Mouse (Mus musculus) T-helper 2 cell (primary cell): ENCODE results near the gene Slit1.

ENCODE experiments used
- in situ Hi-C: fragments of 300-600 bp; cut with MboI, MseI; formaldehyde crosslinking; loops from one replicate; pipeline ENCODE4 v1.15.1; 2025; ENCODE audit warnings: high pct_unique_total_duplicates

Slit1 gene

DNA sequence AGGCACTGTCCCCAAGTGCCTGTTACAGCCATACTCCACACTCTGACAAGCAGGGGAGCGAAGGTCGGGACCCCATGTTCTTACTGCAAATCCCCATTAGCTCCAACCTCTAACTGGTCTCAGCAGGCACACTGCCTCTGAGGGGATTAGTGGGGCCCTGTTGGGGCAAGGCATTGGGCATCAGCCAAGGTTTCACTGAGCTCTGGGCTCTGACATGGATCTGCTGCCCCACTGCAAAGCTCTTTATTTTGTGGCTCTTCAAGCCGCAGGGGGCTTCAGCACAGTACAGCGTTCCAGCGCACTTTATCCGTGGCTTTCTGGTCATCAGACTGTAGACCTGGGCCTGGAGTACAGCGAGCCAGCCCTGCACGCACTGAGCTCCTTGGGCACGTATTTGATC lies 86.0 kb downstream of the Slit1 start:
- in situ Hi-C loops: loop anchor here (5.0 kb wide), 1 partner anchor 110 kb away; no protein-coding TSS in a partner anchor

DNA sequence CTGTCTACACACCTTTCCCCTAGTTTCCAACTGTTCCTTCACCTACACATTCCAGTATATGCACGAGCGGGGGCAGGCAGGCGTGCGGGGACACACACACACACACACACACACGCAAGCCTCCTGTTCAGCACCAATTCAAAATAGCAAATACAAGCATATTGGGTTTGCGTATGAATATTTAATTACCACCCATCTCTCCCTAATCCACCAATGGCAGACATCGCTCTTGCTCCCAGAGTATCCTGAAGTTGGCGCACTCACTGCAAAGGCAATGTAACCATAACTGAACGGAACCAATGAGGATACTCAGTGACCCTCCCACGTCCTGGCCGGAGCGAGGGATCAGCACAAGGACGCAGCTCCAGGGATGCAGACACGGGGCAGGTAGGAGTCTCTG lies 86.8 kb downstream of the Slit1 start:
- in situ Hi-C loops: loop anchor here (5.0 kb wide), 1 partner anchor 111 kb away; no protein-coding TSS in a partner anchor

DNA sequence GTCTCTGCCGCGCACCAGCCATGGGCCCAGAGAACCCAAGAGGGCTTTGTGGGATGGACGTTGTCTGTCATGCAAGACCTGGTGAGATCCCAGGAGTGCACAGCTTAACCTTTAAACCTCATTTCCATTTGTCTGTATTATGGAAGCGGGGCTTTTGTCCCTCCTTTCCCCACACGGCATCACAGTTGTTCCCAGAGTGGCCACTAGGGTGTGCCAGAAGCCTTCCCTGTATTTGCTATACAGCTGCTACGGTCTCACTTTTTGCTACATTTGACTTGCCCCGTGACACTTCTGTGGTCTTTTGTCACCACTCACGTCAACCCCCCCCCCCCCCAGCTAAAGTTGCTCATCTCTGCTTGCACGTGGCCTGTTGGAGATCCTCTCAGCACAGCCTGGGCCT lies 87.5 kb downstream of the Slit1 start:
- in situ Hi-C loops: loop anchor here (5.0 kb wide), 1 partner anchor 111 kb away; no protein-coding TSS in a partner anchor

GRCm38 (mm10) chr19:41655089-41655783 lies 88.2 kb downstream of the Slit1 start:
- in situ Hi-C loops: loop anchor here (5.0 kb wide), 1 partner anchor 112 kb away; no protein-coding TSS in a partner anchor

DNA sequence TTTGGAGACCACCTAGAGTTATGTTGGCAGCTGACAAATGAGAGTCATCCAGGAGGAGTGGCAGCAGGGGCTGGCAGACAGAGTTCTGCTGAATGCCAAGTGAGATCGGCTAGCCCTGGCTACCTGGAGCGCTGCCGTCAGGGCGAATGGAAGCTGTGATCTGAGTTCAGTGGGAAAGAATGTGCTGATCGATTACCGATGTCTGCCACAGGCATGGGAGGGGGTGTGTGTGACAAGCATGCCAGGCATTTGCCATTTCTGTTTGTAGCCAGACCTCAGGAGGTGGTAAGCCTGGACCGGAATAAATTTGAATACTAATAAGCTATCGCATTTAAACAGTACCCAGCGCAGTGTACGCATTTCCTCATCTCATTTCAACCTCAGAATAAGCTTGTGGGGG lies 91.5 kb downstream of the Slit1 start:
- in situ Hi-C loops: loop anchor here (5.0 kb wide), 1 partner anchor 45 kb away; no protein-coding TSS in a partner anchor

- in situ Hi-C loops: no loop called here
These were observed 94.1 kb downstream of the Slit1 start for GRCm38 (mm10) chr19:41649394-41649793.

- in situ Hi-C loops: no loop called here
These were observed 96.4 kb downstream of the Slit1 start for GRCm38 (mm10) chr19:41646947-41647631.

DNA sequence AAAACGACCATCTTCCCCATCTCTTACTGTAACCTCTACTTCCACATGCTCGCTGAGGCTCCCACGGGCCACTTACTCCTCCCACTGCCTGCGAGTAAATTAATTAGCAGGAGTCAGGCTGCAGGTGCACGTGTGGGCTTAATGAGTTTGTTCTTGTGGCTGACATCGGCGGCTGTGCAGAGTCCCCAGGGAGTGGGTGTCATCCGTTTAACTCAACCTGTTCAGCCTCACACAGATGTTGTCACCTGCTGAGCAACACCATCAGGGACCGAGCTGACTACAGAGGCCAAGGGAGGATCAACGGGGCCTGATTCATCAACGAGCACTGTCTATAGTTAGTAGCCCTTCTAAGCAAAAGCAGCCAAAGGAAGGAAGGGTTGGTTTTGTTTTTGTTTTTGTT lies 100.5 kb downstream of the Slit1 start:
- in situ Hi-C loops: no loop called here

GRCm38 (mm10) chr19:41634999-41635398 lies 108.5 kb downstream of the Slit1 start:
- in situ Hi-C loops: no loop called here

DNA sequence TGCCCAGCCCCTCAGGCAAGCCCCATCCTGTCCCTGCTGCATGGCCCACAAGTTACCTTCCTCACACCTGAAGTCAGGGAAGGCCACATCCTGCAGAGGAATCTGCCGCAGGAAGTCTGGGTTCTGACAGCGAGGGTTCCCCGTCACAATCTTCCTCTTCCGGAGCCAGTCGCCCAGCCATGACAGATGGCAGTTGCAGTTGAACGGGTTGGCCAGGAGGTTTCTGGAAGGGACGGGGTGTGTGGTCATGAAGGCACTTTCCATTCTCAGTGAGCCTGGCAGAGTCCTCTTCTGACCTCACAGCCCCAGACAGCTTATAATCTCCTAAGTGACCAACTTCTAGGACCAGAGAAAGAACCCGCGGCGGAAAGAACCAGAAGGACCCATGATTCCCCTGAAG lies 109.4 kb downstream of the Slit1 start:
- in situ Hi-C loops: no loop called here

DNA sequence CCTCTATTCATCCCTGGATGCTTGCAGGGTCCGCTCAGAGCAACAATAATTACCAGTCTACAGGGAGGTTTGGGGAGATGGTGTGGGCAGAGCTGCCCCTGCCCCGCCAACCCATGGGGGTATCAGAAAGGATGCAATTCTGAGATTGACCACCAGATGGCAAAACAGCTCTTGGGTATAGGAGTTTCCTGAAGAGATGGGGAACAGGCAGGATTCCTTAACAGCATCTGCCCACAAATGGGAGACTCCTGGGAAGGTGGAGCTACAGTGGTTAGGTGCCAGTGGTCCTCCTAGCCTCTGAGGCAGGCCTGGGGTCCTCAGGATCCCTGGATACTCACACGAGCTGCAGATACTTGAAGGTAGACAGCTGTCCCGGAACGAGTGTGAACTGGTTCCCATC lies 113.9 kb downstream of the Slit1 start:
- in situ Hi-C loops: loop anchor here (5.0 to 10.0 kb wide), 2 partner anchors 135 to 233 kb away; no protein-coding TSS in a partner anchor

DNA sequence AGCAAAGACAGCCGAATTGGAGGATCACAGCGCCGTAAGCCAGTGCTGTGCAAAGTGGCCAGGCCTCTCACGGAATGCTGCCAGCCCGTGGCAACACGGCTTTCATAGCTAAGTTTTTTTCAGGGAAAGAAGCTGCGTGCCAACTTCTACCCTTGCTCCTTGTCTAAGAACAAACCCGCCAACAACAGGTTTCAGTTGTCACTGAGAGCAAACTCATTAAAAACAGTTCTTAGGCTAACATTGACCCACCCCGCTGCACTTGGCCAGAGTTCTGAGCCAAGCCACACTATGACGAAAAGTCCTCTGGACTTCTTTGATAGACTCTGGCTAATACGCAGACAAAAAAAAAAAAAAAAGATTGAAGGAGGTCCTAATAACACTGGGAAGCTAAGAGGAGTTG lies 114.5 kb downstream of the Slit1 start:
- in situ Hi-C loops: loop anchor here (5.0 to 10.0 kb wide), 2 partner anchors 136 to 233 kb away; no protein-coding TSS in a partner anchor

DNA sequence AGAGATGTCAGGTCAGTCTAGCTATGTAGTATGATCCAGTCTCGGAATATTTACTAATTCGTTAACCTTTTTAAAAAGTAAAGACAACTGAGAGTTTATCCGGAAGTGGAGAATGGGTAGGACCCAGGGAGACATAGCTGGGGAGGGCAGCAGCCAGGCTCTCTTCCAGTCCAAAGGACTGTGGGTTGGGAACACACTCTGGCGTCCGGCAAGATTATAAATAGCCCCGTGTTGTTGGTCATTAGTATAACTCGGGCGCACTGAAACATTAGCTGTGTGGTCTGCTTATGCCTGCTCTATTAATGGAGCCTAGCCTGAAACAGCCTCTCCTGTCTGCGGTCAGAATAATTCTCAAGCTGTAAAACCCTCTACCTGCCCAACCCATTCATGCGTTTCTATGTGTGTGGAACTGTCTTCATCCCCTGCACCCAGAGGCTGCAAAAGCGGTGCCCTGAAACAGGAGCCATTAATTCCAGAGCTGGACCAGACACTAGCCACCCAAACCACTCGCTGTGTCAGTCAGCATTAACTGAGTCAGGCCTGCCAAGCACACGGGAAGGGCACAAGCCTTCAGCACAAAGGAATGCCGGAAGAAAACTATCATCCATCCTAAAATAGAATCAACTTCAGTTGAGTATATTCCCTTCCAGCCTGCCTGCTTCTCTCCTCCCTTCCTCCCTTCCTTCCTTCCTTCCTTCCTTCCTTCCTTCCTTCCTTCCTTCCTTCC lies 122.9 kb downstream of the Slit1 start:
- in situ Hi-C loops: loop anchor here (10.0 kb wide), 1 partner anchor 144 kb away; no protein-coding TSS in a partner anchor

- in situ Hi-C loops: no loop called here
These were observed 124.6 kb downstream of the Slit1 start for GRCm38 (mm10) chr19:41618771-41619385.

DNA sequence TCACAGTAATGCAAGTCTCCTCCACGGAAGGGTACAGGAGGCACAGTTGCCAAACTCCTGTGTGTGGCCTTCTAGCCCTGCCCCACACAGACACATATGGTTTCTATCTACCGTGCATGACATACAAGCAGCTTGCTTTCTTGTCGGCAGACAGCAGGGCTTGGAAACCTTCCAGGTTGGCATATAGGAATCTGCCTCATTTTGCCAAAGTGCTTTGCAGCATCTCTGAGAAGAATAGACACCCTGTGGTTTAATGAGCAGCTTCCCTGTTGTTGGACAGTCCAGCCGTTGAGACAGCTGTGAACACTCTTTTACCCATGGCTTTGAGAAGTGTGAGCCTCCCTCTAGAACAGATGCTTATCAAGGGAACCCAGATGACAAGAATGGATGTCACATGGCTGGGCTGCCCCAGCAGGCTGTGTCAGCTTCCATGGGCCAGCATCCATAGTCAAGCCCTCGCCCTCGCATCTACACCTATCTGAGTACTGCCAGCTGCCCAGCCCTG lies 125.3 kb downstream of the Slit1 start:
- in situ Hi-C loops: no loop called here

DNA sequence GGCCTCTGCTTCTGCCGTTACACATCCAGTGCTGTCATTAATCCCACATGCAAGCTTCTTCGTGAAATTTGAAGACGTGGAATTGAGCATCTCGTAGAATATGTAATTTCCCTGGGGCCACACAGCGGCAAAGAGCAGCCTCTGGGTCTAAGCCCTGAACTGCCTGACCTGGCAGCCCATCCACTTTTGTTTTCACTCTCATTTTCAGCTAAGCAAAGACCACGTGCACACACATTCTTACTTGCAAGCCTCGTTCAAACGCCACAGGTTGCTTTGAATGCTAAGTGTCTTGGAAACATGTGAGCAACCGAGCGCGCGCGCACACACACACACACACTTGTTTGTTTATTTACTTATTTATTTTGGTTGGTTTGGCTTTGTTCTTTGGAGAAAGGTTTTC lies 126.4 kb downstream of the Slit1 start:
- in situ Hi-C loops: no loop called here

- in situ Hi-C loops: no loop called here
These were observed 127.2 kb downstream of the Slit1 start for GRCm38 (mm10) chr19:41616274-41616673.

GRCm38 (mm10) chr19:41615606-41616224 lies 127.8 kb downstream of the Slit1 start:
- in situ Hi-C loops: no loop called here

GRCm38 (mm10) chr19:41613325-41614087 lies 130.0 kb downstream of the Slit1 start:
- in situ Hi-C loops: no loop called here

GRCm38 (mm10) chr19:41611683-41612082 lies 131.8 kb downstream of the Slit1 start:
- in situ Hi-C loops: no loop called here
